Comparison of ENCODE assay signal across 11 mouse cellular contexts in the genomic region with DNA sequence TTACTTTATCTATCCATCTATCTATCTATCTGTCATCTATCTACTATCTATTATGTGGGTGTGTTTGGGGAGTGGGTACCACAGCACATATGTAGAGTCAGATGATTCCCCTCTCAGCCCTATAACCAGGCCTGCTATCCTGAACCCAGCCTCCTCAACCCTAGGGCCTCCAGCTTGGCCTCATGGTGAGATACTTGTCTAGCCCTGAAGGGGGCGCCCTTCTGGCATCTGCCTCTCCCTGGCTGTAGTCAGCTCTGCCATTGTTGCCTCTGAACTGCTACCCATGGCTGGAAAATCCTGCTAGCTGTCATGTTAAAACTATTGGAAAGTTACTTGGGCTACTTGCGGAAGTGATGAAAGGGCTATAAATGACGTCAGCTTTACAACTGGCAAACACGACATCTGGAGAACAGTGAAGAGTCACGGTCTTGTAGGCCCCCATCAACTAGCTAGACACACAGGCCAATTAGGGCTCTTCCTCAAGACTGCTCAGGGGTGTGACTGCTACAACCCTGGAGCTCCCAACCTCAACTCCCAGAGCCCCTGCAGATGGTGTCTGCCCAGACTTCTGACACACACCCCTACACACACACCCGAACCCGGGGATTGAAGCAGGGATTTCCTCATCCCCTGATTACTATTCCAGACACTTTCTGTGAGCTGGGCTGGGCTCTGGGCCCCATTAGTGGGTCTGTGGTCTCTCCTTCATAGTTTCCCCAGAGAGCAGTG.
A peak's percentile ranks its signal among the peaks of the same experiment; 100 is the strongest.
DNase-seq lines count a peak whose midpoint lies in the region; ATAC-seq and TF ChIP-seq lines count a peak whose summit lies in the region.
"Had no signal": no experiment of that assay in that cellular context is flagged by ENCODE, and none has a peak within 500 bp of the region (broad histone marks: within the 10 kb centered on the region; RNA-seq: fewer than 3 reads in every experiment).

No protein-coding gene starts in this region.

- H3K4me1 ChIP-seq in midbrain, embryonic 11.5 days (ENCODE audit: control insufficient read depth, insufficient read depth, low read length) = no peaks in the 10 kb centered on the region
- H3K4me1 ChIP-seq in midbrain, embryonic 15.5 days = no peaks in the 10 kb centered on the region
- H3K4me1 ChIP-seq in intestine, postnatal 0 days (replicated peaks; ENCODE audit: control insufficient read depth, insufficient read depth, low read length) = no peaks in the 10 kb centered on the region

- no peak overlapping the region for H3K4me2 ChIP-seq in midbrain, embryonic 11.5 days
- H3K4me2 ChIP-seq in midbrain, embryonic 15.5 days = no peak overlapping the region
- H3K4me2 ChIP-seq in intestine, postnatal 0 days (replicated peaks; ENCODE audit: low read depth) = no peak overlapping the region

- DNase-seq in adrenal gland, adult 2 months = peak; percentile 30
- no peak for DNase-seq in adrenal gland, postnatal 10 days
- peak; percentile 69 for DNase-seq in midbrain, embryonic 11.5 days (ENCODE audit: low spot score, missing footprints)
- peak; percentile 9 for DNase-seq in thymus, postnatal 25 days
- no peak for DNase-seq in cerebellum, adult 18-20 months
- no peak for DNase-seq in spleen, postnatal 36 days (ENCODE audit: low spot score in 2 of 2)
- DNase-seq: layer of hippocampus, adult 9-11 months; lung, postnatal 4 days had no signal

- no peaks in the 10 kb centered on the region for H3K9me3 ChIP-seq in midbrain, embryonic 11.5 days (ENCODE audit: control insufficient read depth, low read length)
- H3K9me3 ChIP-seq in midbrain, embryonic 15.5 days = no peaks in the 10 kb centered on the region
- H3K9me3 ChIP-seq in intestine, postnatal 0 days (ENCODE audit: control insufficient read depth) = no peaks in the 10 kb centered on the region

- no peak overlapping the region for H3K9ac ChIP-seq in midbrain, embryonic 11.5 days (ENCODE audit: low read length)
- H3K9ac ChIP-seq in midbrain, embryonic 15.5 days = no peak overlapping the region
- no peak overlapping the region for H3K9ac ChIP-seq in intestine, postnatal 0 days (ENCODE audit: low read depth, low read length)

- peak; percentile 57 for TF ChIP-seq CTCF in intestine, postnatal 0 days (IDR thresholded peaks at IDR 0.05; ENCODE audit: low read depth)

- no peak overlapping the region for H3K27ac ChIP-seq in midbrain, embryonic 11.5 days (ENCODE audit: low read depth, low read length)
- H3K27ac ChIP-seq in midbrain, embryonic 15.5 days = no peak overlapping the region
- H3K27ac ChIP-seq in intestine, postnatal 0 days (ENCODE audit: low read depth, low read length) = peak overlapping the region; percentile 15; the same call in 1 of the 2 replicates

- no peaks in the 10 kb centered on the region for H3K36me3 ChIP-seq in midbrain, embryonic 11.5 days (ENCODE audit: control insufficient read depth, insufficient read depth, low read length)
- no peaks in the 10 kb centered on the region for H3K36me3 ChIP-seq in midbrain, embryonic 15.5 days (replicated peaks)
- H3K36me3 ChIP-seq in intestine, postnatal 0 days (ENCODE audit: control insufficient read depth, insufficient read depth) = 0 out of 2 replicates have a peak, but pooled peaks cover 13% of the 10 kb centered on the region

- whole genome bisulfite sequencing in midbrain, embryonic 11.5 days = 76% methylated on average over 7 of the region's 7 CpGs
- 72% methylated on average over 7 of the region's 7 CpGs for WGBS in midbrain, embryonic 15.5 days
- 35% methylated on average over 7 of the region's 7 CpGs for WGBS in intestine, postnatal 0 days

- no peak overlapping the region for H3K4me3 ChIP-seq in midbrain, embryonic 11.5 days (ENCODE audit: low read depth, low read length)
- H3K4me3 ChIP-seq in midbrain, embryonic 15.5 days = no peak overlapping the region
- H3K4me3 ChIP-seq in intestine, postnatal 0 days (ENCODE audit: low read depth, low read length) = no peak overlapping the region

- H3K27me3 ChIP-seq in midbrain, embryonic 11.5 days (ENCODE audit: control insufficient read depth, insufficient read depth, low read length) = no peaks in the 10 kb centered on the region
- H3K27me3 ChIP-seq in midbrain, embryonic 15.5 days (replicated peaks) = no peaks in the 10 kb centered on the region
- H3K27me3 ChIP-seq in intestine, postnatal 0 days (replicated peaks; ENCODE audit: control insufficient read depth, insufficient read depth, low read length) = no peaks in the 10 kb centered on the region

- no peak for ATAC-seq in midbrain, embryonic 11.5 days (ENCODE audit: low FRiP score)
- no peak for ATAC-seq in midbrain, embryonic 15.5 days (replicated peaks)
- peak; percentile 67 for ATAC-seq in intestine, postnatal 0 days
- ATAC-seq: forebrain, embryonic 14.5 days had no signal

Comparison
In these comparisons a context has a peak if more than half of its experiments do, and no peak if none do; other contexts are left out.
1. DNase-seq: peak in adrenal gland, adult 2 months (single experiment), midbrain, embryonic 11.5 days (single experiment) and thymus, postnatal 25 days (single experiment); none in adrenal gland, postnatal 10 days (single experiment), cerebellum, adult 18-20 months (0 of 2) and spleen, postnatal 36 days (0 of 2).